Mouse (Mus musculus) MEL (cell line): ENCODE results near the gene Reg3g. TPM values are rescaled to one million over a fixed set of nuclear protein-coding genes. Genes with fewer than 3 reads are reported as not detected.

Experiments used
- DNase-seq: peaks from one replicate; pipeline ENCODE4 v3.0.0; 2011; ENCODE audit warnings: low read depth, low spot score
- H3K27ac ChIP-seq: 2 replicates; pipeline ENCODE4 v1.5.1; 2012; ENCODE audit warnings: low read depth, mild to moderate bottlenecking, control low read depth, low read length, moderate library complexity; ENCODE audit not compliant: control insufficient read depth
- H3K27me3 ChIP-seq, 2 experiments: fragments of 150-350 bp in 1 of 2; sonication (generic) in 1 of 2; 2 replicates each; pipeline ENCODE4 v1.6.1; 2012; ENCODE audit warnings: low read length in 2 of 2, mild to moderate bottlenecking in 2 of 2, improper control_type of control experiment in 1 of 2, moderate library complexity in 1 of 2; ENCODE audit not compliant: insufficient read depth in 2 of 2, control insufficient read depth in 1 of 2
- H3K36me3 ChIP-seq, 2 experiments: 2 replicates each; pipeline ENCODE4 v1.6.1; 2012 to 2014; ENCODE audit warnings: low read length in 2 of 2, improper control_type of control experiment in 1 of 2, inconsistent platforms in 1 of 2, mild to moderate bottlenecking in 1 of 2; ENCODE audit not compliant: insufficient read depth in 2 of 2, control insufficient read depth in 1 of 2
- H3K4me1 ChIP-seq, 2 experiments: fragments of 150-350 bp in 1 of 2; sonication (generic) in 1 of 2; 2 replicates each; pipeline ENCODE4 v1.6.1; 2012; ENCODE audit warnings: low read length in 2 of 2, improper control_type of control experiment in 1 of 2, mild to moderate bottlenecking in 1 of 2; ENCODE audit not compliant: insufficient read depth in 2 of 2, control insufficient read depth in 1 of 2
- H3K4me3 ChIP-seq, 2 experiments: fragments of 150-350 bp in 1 of 2; sonication (generic) in 1 of 2; 2 replicates each; pipeline ENCODE4 v1.5.1; 2012; ENCODE audit warnings: low read depth in 2 of 2, low read length in 2 of 2, mild to moderate bottlenecking in 2 of 2, moderate library complexity in 2 of 2, control low read depth in 1 of 2, improper control_type of control experiment in 1 of 2; ENCODE audit not compliant: control insufficient read depth in 1 of 2, insufficient read depth in 1 of 2
- H3K79me2 ChIP-seq: 2 replicates; pipeline ENCODE4 v1.6.1; 2012; ENCODE audit warnings: mild to moderate bottlenecking, low read length, moderate library complexity; ENCODE audit not compliant: control insufficient read depth, poor library complexity, insufficient read depth
- H3K9ac ChIP-seq: 2 replicates; pipeline ENCODE4 v1.6.1; 2012; ENCODE audit warnings: low read depth, mild to moderate bottlenecking, control low read depth, low read length, moderate library complexity; ENCODE audit not compliant: control insufficient read depth, poor library complexity, severe bottlenecking
- H3K9me3 ChIP-seq: fragments of 150-350 bp; sonication (generic); replicated peaks from 2 replicates; pipeline ENCODE4 v1.6.1; 2012; ENCODE audit warnings: mild to moderate bottlenecking, low read length, improper control_type of control experiment, moderate library complexity; ENCODE audit not compliant: insufficient read depth
- BHLHE40 ChIP-seq: IDR thresholded peaks from 2 replicates; pipeline ENCODE4 v1.6.1; 2012; ENCODE audit warnings: low read depth, mild to moderate bottlenecking, inconsistent platforms, low read length, improper control_type of control experiment, borderline replicate concordance
- CHD2 ChIP-seq: IDR thresholded peaks from 2 replicates; pipeline ENCODE4 v1.6.1; 2011; ENCODE audit warnings: low read length, improper control_type of control experiment
- CTCF ChIP-seq, 3 experiments: IDR thresholded peaks in 2 of 3; conservative IDR thresholded peaks in 1 of 3; 2 replicates each; pipeline ENCODE4 v1.5.1; 2011 to 2012; ENCODE audit warnings: low read length in 3 of 3, low read depth in 2 of 3, mild to moderate bottlenecking in 2 of 3, improper control_type of control experiment in 1 of 3, inconsistent platforms in 1 of 3, mixed read lengths in 1 of 3, moderate library complexity in 1 of 3; ENCODE audit not compliant: control insufficient read depth in 1 of 3, insufficient read depth in 1 of 3, poor library complexity in 1 of 3, severe bottlenecking in 1 of 3
- E2F4 ChIP-seq: IDR thresholded peaks from 2 replicates; pipeline ENCODE4 v1.6.1; 2011; ENCODE audit warnings: low read depth, low read length, improper control_type of control experiment, borderline replicate concordance
- ELF1 ChIP-seq: IDR thresholded peaks from 2 replicates; pipeline ENCODE4 v1.6.1; 2014; ENCODE audit warnings: low read depth, mild to moderate bottlenecking, inconsistent platforms, low read length, improper control_type of control experiment, moderate library complexity
- GABPA ChIP-seq: IDR thresholded peaks from 2 replicates; pipeline ENCODE4 v1.6.1; 2012; ENCODE audit warnings: low read depth, mild to moderate bottlenecking, inconsistent platforms, low read length, improper control_type of control experiment, moderate library complexity
- HCFC1 ChIP-seq: IDR thresholded peaks from 2 replicates; pipeline ENCODE4 v1.6.1; 2012; ENCODE audit warnings: low read depth, mild to moderate bottlenecking, inconsistent platforms, low read length, improper control_type of control experiment, moderate library complexity
- JUND ChIP-seq: IDR thresholded peaks from 2 replicates; pipeline ENCODE4 v1.6.1; 2011; ENCODE audit warnings: low read depth, mild to moderate bottlenecking, improper control_type of control experiment, low read length
- KAT2A ChIP-seq: conservative IDR thresholded peaks from 2 replicates; pipeline ENCODE4 v1.6.1; 2012; ENCODE audit warnings: low read depth, low read length, improper control_type of control experiment, inconsistent platforms
- MAX ChIP-seq: IDR thresholded peaks from 2 replicates; pipeline ENCODE4 v1.6.1; 2011; ENCODE audit warnings: low read length, improper control_type of control experiment
- MAZ ChIP-seq: IDR thresholded peaks from 2 replicates; pipeline ENCODE4 v1.6.1; 2012; ENCODE audit warnings: low read depth, mild to moderate bottlenecking, inconsistent platforms, low read length, improper control_type of control experiment
- MYB ChIP-seq: IDR thresholded peaks from 2 replicates; pipeline ENCODE4 v1.6.1; 2011; ENCODE audit warnings: mild to moderate bottlenecking, low read depth, low read length, improper control_type of control experiment
- NELFE ChIP-seq: IDR thresholded peaks from 2 replicates; pipeline ENCODE4 v1.6.1; 2011; ENCODE audit warnings: low read depth, low read length, improper control_type of control experiment
- NRF1 ChIP-seq: IDR thresholded peaks from 2 replicates; pipeline ENCODE4 v1.6.1; 2014; ENCODE audit warnings: low read depth, mild to moderate bottlenecking, inconsistent platforms, low read length, improper control_type of control experiment, moderate library complexity; ENCODE audit not compliant: poor library complexity, insufficient read depth, severe bottlenecking
- POLR2A ChIP-seq, 2 experiments: IDR thresholded peaks; 2 replicates each; pipeline ENCODE4 v1.6.1; 2011 to 2012; ENCODE audit warnings: low read length in 2 of 2, mild to moderate bottlenecking in 2 of 2, control low read depth in 1 of 2, improper control_type of control experiment in 1 of 2, low read depth in 1 of 2, moderate library complexity in 1 of 2; ENCODE audit not compliant: control insufficient read depth in 1 of 2, insufficient read depth in 1 of 2, poor library complexity in 1 of 2
- POLR2AphosphoS2 ChIP-seq: IDR thresholded peaks from 2 replicates; pipeline ENCODE4 v1.6.1; 2011; ENCODE audit warnings: low read length, improper control_type of control experiment
- POLR2AphosphoS5 ChIP-seq: IDR thresholded peaks from 2 replicates; pipeline ENCODE4 v1.6.1; 2012; ENCODE audit warnings: low read depth, borderline replicate concordance, mild to moderate bottlenecking, inconsistent platforms, low read length, moderate library complexity, mixed read lengths
- RCOR1 ChIP-seq: IDR thresholded peaks from 2 replicates; pipeline ENCODE4 v1.6.1; 2012; ENCODE audit warnings: low read depth, mild to moderate bottlenecking, inconsistent platforms, low read length, improper control_type of control experiment
- SMC3 ChIP-seq: IDR thresholded peaks from 2 replicates; pipeline ENCODE4 v1.6.1; 2011; ENCODE audit warnings: low read depth, low read length, improper control_type of control experiment
- TBP ChIP-seq: IDR thresholded peaks from 2 replicates; pipeline ENCODE4 v1.8.0; 2011; ENCODE audit warnings: low read depth, low read length, improper control_type of control experiment
- TCF12 ChIP-seq: IDR thresholded peaks from 2 replicates; pipeline ENCODE4 v1.6.1; 2014; ENCODE audit warnings: low read depth, mild to moderate bottlenecking, inconsistent platforms, low read length, improper control_type of control experiment, moderate library complexity
- UBTF ChIP-seq: IDR thresholded peaks from 2 replicates; pipeline ENCODE4 v1.6.1; 2012; ENCODE audit warnings: low read depth, mild to moderate bottlenecking, inconsistent platforms, low read length, improper control_type of control experiment, moderate library complexity, borderline replicate concordance; ENCODE audit not compliant: insufficient read depth
- USF2 ChIP-seq, 2 experiments: IDR thresholded peaks; 2 replicates each; pipeline ENCODE4 v1.6.1; 2011 to 2012; ENCODE audit warnings: improper control_type of control experiment in 2 of 2, low read length in 2 of 2, borderline replicate concordance in 1 of 2, inconsistent platforms in 1 of 2, low read depth in 1 of 2, mild to moderate bottlenecking in 1 of 2; ENCODE audit not compliant: insufficient read depth in 1 of 2
- ZC3H11A ChIP-seq: IDR thresholded peaks from 2 replicates; pipeline ENCODE4 v1.6.1; 2012; ENCODE audit warnings: low read depth, mild to moderate bottlenecking, inconsistent platforms, low read length, improper control_type of control experiment
- ZKSCAN1 ChIP-seq: IDR thresholded peaks from 2 replicates; pipeline ENCODE4 v1.6.1; 2012; ENCODE audit warnings: low read depth, mild to moderate bottlenecking, inconsistent platforms, low read length, improper control_type of control experiment, moderate library complexity
- ZMIZ1 ChIP-seq: IDR thresholded peaks from 2 replicates; pipeline ENCODE4 v1.6.1; 2012; ENCODE audit warnings: low read depth, mild to moderate bottlenecking, inconsistent platforms, low read length, improper control_type of control experiment, moderate library complexity
- ZNF384 ChIP-seq: IDR thresholded peaks from 2 replicates; pipeline ENCODE4 v1.6.1; 2012; ENCODE audit warnings: low read depth, mild to moderate bottlenecking, inconsistent platforms, low read length, improper control_type of control experiment
- polyA plus RNA-seq, 2 experiments: library from polyadenylated mRNA; stranded (reverse) in 1 of 2; unstranded in 1 of 2; fragments of >175 nt in 1 of 2; fragments of >200 nt in 1 of 2; gene quantifications; 2 replicates each; pipeline versions ENCODE4 v1.2.1 to v1.2.4; 2012; ENCODE audit warnings: low replicate concordance in 2 of 2, low read depth in 1 of 2; ENCODE audit not compliant: insufficient read length in 2 of 2, insufficient read depth in 1 of 2, missing spikeins in 1 of 2
- total RNA-seq: library from RNA; depleted of rRNA; stranded (reverse); fragments of 300-350 nt; gene quantifications from 2 replicates; pipeline ENCODE4 v1.2.3, GENCODE M21; 2012

Reg3g gene
- total and polyA plus RNA-seq, 3 experiments = not detected

GRCm38 (mm10) chr6:78448409-78448808, 20.3 kb downstream of the Reg3g start:
- DNase-seq = no peak
- no peak overlapping the region for H3K9ac ChIP-seq
- H3K4me3 ChIP-seq = no peak overlapping the region
- no peaks in the 10 kb centered on the region for H3K4me1 ChIP-seq
- no peak overlapping the region for H3K27ac ChIP-seq
- TF ChIP-seq GABPA (no peak), UBTF (no peak), ELF1 (no peak), MAX (no peak), TCF12 (no peak), ZC3H11A (no peak), SMC3 (no peak), CTCF (IDR thresholded peaks at IDR 0.05 in 2 of 3, conservative IDR thresholded peaks at IDR 0.05 in 1 of 3; ENCODE audit: control insufficient read depth in 1 of 3, insufficient read depth in 1 of 3, low read depth in 2 of 3, low read length in 3 of 3, poor library complexity in 1 of 3, severe bottlenecking in 1 of 3) (no peak), ZMIZ1 (no peak), CHD2 (no peak), POLR2A (IDR thresholded peaks at IDR 0.05; ENCODE audit: control insufficient read depth in 1 of 2, insufficient read depth in 1 of 2, low read depth in 1 of 2, low read length in 2 of 2, poor library complexity in 1 of 2) (no peak), RCOR1 (no peak), MAZ (no peak)
- H3K36me3 ChIP-seq = no peaks in the 10 kb centered on the region
- no peaks in the 10 kb centered on the region for H3K27me3 ChIP-seq
- no peaks in the 10 kb centered on the region for H3K79me2 ChIP-seq
- no peaks in the 10 kb centered on the region for H3K9me3 ChIP-seq

DNA sequence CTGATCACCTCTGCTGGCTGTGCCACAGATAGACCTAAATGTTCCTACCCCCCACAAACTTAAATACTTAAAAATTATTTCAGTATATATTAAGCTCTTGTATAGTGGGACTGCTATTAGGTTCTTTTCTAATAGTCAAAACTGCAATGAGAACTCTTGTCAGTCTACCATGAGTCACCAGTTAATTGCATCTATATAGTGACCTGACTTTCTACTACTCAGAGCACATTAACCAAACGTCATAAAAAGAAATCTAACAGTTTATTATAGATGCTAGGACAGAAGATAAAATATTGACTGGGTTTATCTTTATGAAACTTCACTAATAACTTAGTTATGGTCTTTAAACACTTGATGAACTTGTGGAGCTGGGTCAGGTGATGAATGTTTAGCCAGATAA, 21.5 kb downstream of the Reg3g start:
- Histone ChIP-seq H3K9me3 (no peaks in the 10 kb centered on the region), H3K4me1 (no peaks in the 10 kb centered on the region), H3K36me3 (no peaks in the 10 kb centered on the region), H3K27me3 (no peaks in the 10 kb centered on the region), H3K4me3 (no peak overlapping the region), H3K79me2 (no peaks in the 10 kb centered on the region), H3K27ac (no peak overlapping the region), H3K9ac (no peak overlapping the region)
- TF ChIP-seq UBTF (no peak), GABPA (no peak), MYB (no peak), NRF1 (no peak), POLR2A (IDR thresholded peaks at IDR 0.05; ENCODE audit: control insufficient read depth in 1 of 2, insufficient read depth in 1 of 2, low read depth in 1 of 2, low read length in 2 of 2, poor library complexity in 1 of 2) (no peak), KAT2A (no peak), ZMIZ1 (no peak), POLR2AphosphoS2 (no peak), BHLHE40 (no peak), HCFC1 (no peak), POLR2AphosphoS5 (no peak), CHD2 (no peak), TBP (no peak), NELFE (no peak), E2F4 (no peak), JUND (no peak), USF2 (IDR thresholded peaks at IDR 0.05; ENCODE audit: borderline replicate concordance in 1 of 2, insufficient read depth in 1 of 2, low read depth in 1 of 2, low read length in 2 of 2) (no peak), ZC3H11A (no peak), ZKSCAN1 (no peak), ZNF384 (no peak)
- DNase-seq = no peak
